Mouse (Mus musculus): ENCODE results near the gene Tgm5. TPM values are rescaled to one million over a fixed set of nuclear protein-coding genes. Genes with fewer than 3 reads are reported as not detected.

Tgm5 gene
- polyA plus RNA-seq (2015; fragmentation: Nextera tagmentation; extraction: Ambion mirVana) = 0.10 and 0.11 TPM in 2 replicates

GRCm38 (mm10) chr2:121085480-121086185 is at the start of gene Tgm5:
Tgm5 (minus strand) TSS chr2:121085841.

GRCm38 (mm10) chr2:121109695-121110094 is 24.1 kb upstream of the Tgm5 start, which contains the start of gene Tgm7:
Tgm7 (minus strand) TSS chr2:121109795.

DNA sequence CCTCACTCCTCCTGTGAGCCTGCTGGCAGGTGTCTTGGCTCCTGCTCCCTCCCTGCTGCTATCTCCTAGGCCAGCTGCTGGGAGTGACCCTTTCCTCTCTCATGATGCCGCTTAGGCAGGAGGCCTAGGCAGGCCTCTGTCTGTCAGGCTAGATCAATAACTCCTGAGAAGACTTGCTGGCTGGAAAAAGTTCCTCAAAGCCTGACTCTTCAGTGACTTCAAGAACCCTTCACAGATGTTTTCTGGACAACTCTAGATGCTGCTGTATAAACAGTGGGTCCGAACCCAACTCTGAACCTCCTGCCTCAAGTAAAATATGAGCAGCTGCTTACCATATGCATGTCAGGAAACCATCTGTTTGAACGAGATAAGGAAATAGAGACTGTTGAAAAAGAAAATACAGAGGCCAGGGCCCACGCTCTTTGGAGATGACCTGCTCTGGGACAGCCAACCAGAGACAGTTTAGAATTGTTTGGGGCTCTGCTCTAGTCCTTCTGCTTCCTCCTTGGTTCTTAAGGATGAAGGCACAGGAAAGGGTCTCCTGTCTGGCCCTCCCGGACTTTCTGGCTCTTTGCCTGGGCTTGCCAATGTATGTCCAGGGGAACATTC is 48.8 kb downstream of the Tgm5 start, which contains the start of gene Epb42:
TSS of gene Epb42 (minus strand) at position 340 of the 609 bp plus-strand sequence.

DNA sequence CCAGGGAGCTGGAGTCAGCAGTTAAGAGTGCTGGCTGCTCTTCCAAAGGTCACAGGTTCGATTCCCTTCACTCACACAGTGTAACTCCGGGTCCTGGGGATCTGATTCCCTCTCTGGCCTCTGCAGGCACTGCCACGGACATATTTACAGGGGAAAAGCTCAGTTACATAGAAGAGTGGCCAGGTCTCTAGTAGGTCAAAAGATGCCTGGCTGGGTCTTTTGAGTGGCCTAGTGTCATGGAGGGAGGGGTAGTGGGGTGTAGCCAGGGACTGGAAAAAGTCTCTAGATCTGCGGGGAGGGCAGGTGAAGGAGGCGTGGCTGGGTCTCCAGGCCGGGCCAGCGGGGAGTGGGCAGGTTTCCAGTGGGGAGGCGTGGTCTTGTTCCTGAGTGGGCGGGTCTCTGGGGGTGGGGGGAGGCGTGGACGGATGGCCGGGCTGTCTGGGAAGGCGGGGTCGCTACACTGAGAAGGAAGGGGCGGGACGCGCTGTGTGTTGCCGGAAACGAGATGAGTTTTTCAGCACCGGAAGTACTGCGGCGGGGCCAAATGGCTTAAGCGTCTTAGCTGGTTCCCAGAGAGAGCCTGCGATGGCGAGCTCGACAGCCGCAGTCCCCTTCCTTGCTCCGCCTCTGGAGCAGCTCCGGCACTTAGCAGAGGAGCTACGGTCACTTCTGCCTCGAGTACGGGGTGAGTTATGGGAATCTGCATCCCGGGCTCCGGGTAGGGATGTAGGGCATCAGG is 77.5 kb downstream of the Tgm5 start, which contains the start of gene Ccndbp1:
TSS of gene Ccndbp1 (plus strand) at position 479 of the 739 bp plus-strand sequence.

Other genes starting within 250 kb of the Tgm5 start
- gene Cdan1, start 235.7 kb downstream of the Tgm5 start, polyA plus RNA-seq (2015; fragmentation: Nextera tagmentation; extraction: Ambion mirVana) = 8.3 and 8.8 TPM in 2 replicates
- gene Ttbk2, start 235.2 kb downstream of the Tgm5 start, polyA plus RNA-seq (2015; fragmentation: Nextera tagmentation; extraction: Ambion mirVana) = 0.78 and 1.2 TPM in 2 replicates
- 17.1 and 18.1 TPM in 2 replicates for gene Ubr1, start 115.1 kb downstream of the Tgm5 start, polyA plus RNA-seq (2015; fragmentation: Nextera tagmentation; extraction: Ambion mirVana)
- 2.8 and 3.8 TPM in 2 replicates for gene Tmem62, start 108.8 kb downstream of the Tgm5 start, polyA plus RNA-seq (2015; fragmentation: Nextera tagmentation; extraction: Ambion mirVana)
- 74.6 and 80.1 TPM in 2 replicates for gene Ccndbp1, start 77.4 kb downstream of the Tgm5 start, polyA plus RNA-seq (2015; fragmentation: Nextera tagmentation; extraction: Ambion mirVana)
- gene Epb42, start 48.8 kb downstream of the Tgm5 start, polyA plus RNA-seq (2015; fragmentation: Nextera tagmentation; extraction: Ambion mirVana) = 113 and 119 TPM in 2 replicates
- gene Tgm7, start 24.0 kb upstream of the Tgm5 start, polyA plus RNA-seq (2015; fragmentation: Nextera tagmentation; extraction: Ambion mirVana) = not detected in 2 replicates
- gene Adal, start 54.6 kb upstream of the Tgm5 start, polyA plus RNA-seq (2015; fragmentation: Nextera tagmentation; extraction: Ambion mirVana) = 9.1 and 12.2 TPM in 2 replicates
- gene Lcmt2, start 54.8 kb upstream of the Tgm5 start, polyA plus RNA-seq (2015; fragmentation: Nextera tagmentation; extraction: Ambion mirVana) = 10.9 and 11.4 TPM in 2 replicates
- gene Tubgcp4, start 84.8 kb upstream of the Tgm5 start, polyA plus RNA-seq (2015; fragmentation: Nextera tagmentation; extraction: Ambion mirVana) = 24.6 and 26.0 TPM in 2 replicates
- 5.3 and 6.4 TPM in 2 replicates for gene Zscan29, start 85.3 kb upstream of the Tgm5 start, polyA plus RNA-seq (2015; fragmentation: Nextera tagmentation; extraction: Ambion mirVana)
- gene Trp53bp1, start 185.6 kb upstream of the Tgm5 start, polyA plus RNA-seq (2015; fragmentation: Nextera tagmentation; extraction: Ambion mirVana) = 12.4 and 13.9 TPM in 2 replicates
- 0.54 and 0.80 TPM in 2 replicates for gene Map1a, start 203.8 kb upstream of the Tgm5 start, polyA plus RNA-seq (2015; fragmentation: Nextera tagmentation; extraction: Ambion mirVana)

Data from spleen, postnatal 0 days (tissue).